Mouse (Mus musculus) embryonic fibroblast, embryonic 13.5 days (primary cell): ENCODE results near the gene Klrb1b.

Experiments
- CTCF ChIP-seq: IDR thresholded peaks from 2 replicates; pipeline ENCODE4 v1.5.1; 2011; ENCODE audit warnings: mild to moderate bottlenecking, control low read depth, low read length, moderate library complexity, borderline replicate concordance; ENCODE audit not compliant: insufficient read depth
- POLR2A ChIP-seq: IDR thresholded peaks from 2 replicates; pipeline ENCODE4 v1.6.1; 2011; ENCODE audit warnings: low read depth, mild to moderate bottlenecking, control low read depth, low read length, moderate library complexity

GRCm38 (mm10) chr6:128835571-128835970 is 9.4 kb upstream of the Klrb1b start:
- TF ChIP-seq POLR2A = no peak
- no peak for TF ChIP-seq CTCF
